Mouse (Mus musculus): ENCODE data around the gene Mpzl3.

GRCm38 (mm10) chr9:45083132-45083531 lies 28.1 kb downstream of the Mpzl3 start:
- TF ChIP-seq EP300 (IDR thresholded peaks at IDR 0.05; ENCODE audit: low read depth) (no peak), CTCF (IDR thresholded peaks at IDR 0.05; ENCODE audit: low read depth) (no peak)
